Mouse (Mus musculus) CH12.LX (cell line): ENCODE measurements around the gene Ogfod3.

Source experiments
- CTCF ChIP-seq, 2 experiments: IDR thresholded peaks in 1 of 2; conservative IDR thresholded peaks in 1 of 2; 2 replicates each; pipeline ENCODE4 v1.5.1; 2011 to 2012; ENCODE audit warnings: low read depth in 2 of 2, low read length in 2 of 2, improper control_type of control experiment in 1 of 2, inconsistent platforms in 1 of 2, mild to moderate bottlenecking in 1 of 2, moderate library complexity in 1 of 2
- E2F4 ChIP-seq: IDR thresholded peaks from 2 replicates; pipeline ENCODE4 v1.6.1; 2011; ENCODE audit warnings: low read depth, low read length, improper control_type of control experiment; ENCODE audit not compliant: insufficient replicate concordance
- ELF1 ChIP-seq: IDR thresholded peaks from 2 replicates; pipeline ENCODE4 v1.6.1; 2014; ENCODE audit warnings: low read depth, mild to moderate bottlenecking, inconsistent platforms, low read length, improper control_type of control experiment
- HCFC1 ChIP-seq: IDR thresholded peaks from 2 replicates; pipeline ENCODE4 v1.6.1; 2012; ENCODE audit warnings: low read depth, mild to moderate bottlenecking, inconsistent platforms, low read length, improper control_type of control experiment
- MEF2A ChIP-seq: IDR thresholded peaks from 2 replicates; pipeline ENCODE4 v1.6.1; 2014; ENCODE audit warnings: low read depth, mild to moderate bottlenecking, inconsistent platforms, low read length, improper control_type of control experiment, borderline replicate concordance
- SMC3 ChIP-seq: IDR thresholded peaks from 2 replicates; pipeline ENCODE4 v1.6.1; 2011; ENCODE audit warnings: low read depth, low read length, improper control_type of control experiment
- TCF12 ChIP-seq: IDR thresholded peaks from 2 replicates; pipeline ENCODE4 v1.6.1; 2014; ENCODE audit warnings: low read depth, mild to moderate bottlenecking, inconsistent platforms, low read length, improper control_type of control experiment

GRCm38 (mm10) chr11:121159971-121160370 lies 44.5 kb downstream of the Ogfod3 start, which contains the start of gene Uts2r:
- no peak for TF ChIP-seq HCFC1
- TF ChIP-seq E2F4, result no peak
- no peak for TF ChIP-seq SMC3
- TF ChIP-seq TCF12, result no peak
- no peak for TF ChIP-seq CTCF (conservative IDR thresholded peaks at IDR 0.05 in 1 of 2, IDR thresholded peaks at IDR 0.05 in 1 of 2; ENCODE audit: low read depth in 2 of 2, low read length in 2 of 2)
- no peak for TF ChIP-seq MEF2A
- TF ChIP-seq ELF1, result no peak
